Mouse (Mus musculus) MEL (cell line): ENCODE data around the gene Poln. TPM values are rescaled to one million over a fixed set of nuclear protein-coding genes. Genes with fewer than 3 reads are reported as not detected.

Experiments
- DNase-seq: peaks from one replicate; pipeline ENCODE4 v3.0.0; 2011; ENCODE audit warnings: low read depth, low spot score
- H3K27ac ChIP-seq: 2 replicates; pipeline ENCODE4 v1.5.1; 2012; ENCODE audit warnings: low read depth, mild to moderate bottlenecking, control low read depth, low read length, moderate library complexity; ENCODE audit not compliant: control insufficient read depth
- H3K27me3 ChIP-seq, 2 experiments: fragments of 150-350 bp in 1 of 2; sonication (generic) in 1 of 2; 2 replicates each; pipeline ENCODE4 v1.6.1; 2012; ENCODE audit warnings: low read length in 2 of 2, mild to moderate bottlenecking in 2 of 2, improper control_type of control experiment in 1 of 2, moderate library complexity in 1 of 2; ENCODE audit not compliant: insufficient read depth in 2 of 2, control insufficient read depth in 1 of 2
- H3K36me3 ChIP-seq, 2 experiments: 2 replicates each; pipeline ENCODE4 v1.6.1; 2012 to 2014; ENCODE audit warnings: low read length in 2 of 2, improper control_type of control experiment in 1 of 2, inconsistent platforms in 1 of 2, mild to moderate bottlenecking in 1 of 2; ENCODE audit not compliant: insufficient read depth in 2 of 2, control insufficient read depth in 1 of 2
- H3K4me1 ChIP-seq, 2 experiments: fragments of 150-350 bp in 1 of 2; sonication (generic) in 1 of 2; 2 replicates each; pipeline ENCODE4 v1.6.1; 2012; ENCODE audit warnings: low read length in 2 of 2, improper control_type of control experiment in 1 of 2, mild to moderate bottlenecking in 1 of 2; ENCODE audit not compliant: insufficient read depth in 2 of 2, control insufficient read depth in 1 of 2
- H3K4me3 ChIP-seq, 2 experiments: fragments of 150-350 bp in 1 of 2; sonication (generic) in 1 of 2; 2 replicates each; pipeline ENCODE4 v1.5.1; 2012; ENCODE audit warnings: low read depth in 2 of 2, low read length in 2 of 2, mild to moderate bottlenecking in 2 of 2, moderate library complexity in 2 of 2, control low read depth in 1 of 2, improper control_type of control experiment in 1 of 2; ENCODE audit not compliant: control insufficient read depth in 1 of 2, insufficient read depth in 1 of 2
- H3K79me2 ChIP-seq: 2 replicates; pipeline ENCODE4 v1.6.1; 2012; ENCODE audit warnings: mild to moderate bottlenecking, low read length, moderate library complexity; ENCODE audit not compliant: control insufficient read depth, poor library complexity, insufficient read depth
- H3K9ac ChIP-seq: 2 replicates; pipeline ENCODE4 v1.6.1; 2012; ENCODE audit warnings: low read depth, mild to moderate bottlenecking, control low read depth, low read length, moderate library complexity; ENCODE audit not compliant: control insufficient read depth, poor library complexity, severe bottlenecking
- H3K9me3 ChIP-seq: fragments of 150-350 bp; sonication (generic); replicated peaks from 2 replicates; pipeline ENCODE4 v1.6.1; 2012; ENCODE audit warnings: mild to moderate bottlenecking, low read length, improper control_type of control experiment, moderate library complexity; ENCODE audit not compliant: insufficient read depth
- BHLHE40 ChIP-seq: IDR thresholded peaks from 2 replicates; pipeline ENCODE4 v1.6.1; 2012; ENCODE audit warnings: low read depth, mild to moderate bottlenecking, inconsistent platforms, low read length, improper control_type of control experiment, borderline replicate concordance
- CHD1 ChIP-seq: IDR thresholded peaks from 2 replicates; pipeline ENCODE4 v1.6.1; 2012; ENCODE audit warnings: low read depth, mild to moderate bottlenecking, inconsistent platforms, low read length, improper control_type of control experiment
- CHD2 ChIP-seq: IDR thresholded peaks from 2 replicates; pipeline ENCODE4 v1.6.1; 2011; ENCODE audit warnings: low read length, improper control_type of control experiment
- CTCF ChIP-seq, 3 experiments: IDR thresholded peaks in 2 of 3; conservative IDR thresholded peaks in 1 of 3; 2 replicates each; pipeline ENCODE4 v1.5.1; 2011 to 2012; ENCODE audit warnings: low read length in 3 of 3, low read depth in 2 of 3, mild to moderate bottlenecking in 2 of 3, improper control_type of control experiment in 1 of 3, inconsistent platforms in 1 of 3, mixed read lengths in 1 of 3, moderate library complexity in 1 of 3; ENCODE audit not compliant: control insufficient read depth in 1 of 3, insufficient read depth in 1 of 3, poor library complexity in 1 of 3, severe bottlenecking in 1 of 3
- E2F4 ChIP-seq: IDR thresholded peaks from 2 replicates; pipeline ENCODE4 v1.6.1; 2011; ENCODE audit warnings: low read depth, low read length, improper control_type of control experiment, borderline replicate concordance
- ELF1 ChIP-seq: IDR thresholded peaks from 2 replicates; pipeline ENCODE4 v1.6.1; 2014; ENCODE audit warnings: low read depth, mild to moderate bottlenecking, inconsistent platforms, low read length, improper control_type of control experiment, moderate library complexity
- GATA1 ChIP-seq: IDR thresholded peaks from 2 replicates; pipeline ENCODE4 v1.6.1; 2011; ENCODE audit warnings: low read depth, low read length, improper control_type of control experiment
- MAX ChIP-seq: IDR thresholded peaks from 2 replicates; pipeline ENCODE4 v1.6.1; 2011; ENCODE audit warnings: low read length, improper control_type of control experiment
- MAZ ChIP-seq: IDR thresholded peaks from 2 replicates; pipeline ENCODE4 v1.6.1; 2012; ENCODE audit warnings: low read depth, mild to moderate bottlenecking, inconsistent platforms, low read length, improper control_type of control experiment
- MEF2A ChIP-seq: IDR thresholded peaks from 2 replicates; pipeline ENCODE4 v1.6.1; 2014; ENCODE audit warnings: low read depth, mild to moderate bottlenecking, inconsistent platforms, low read length, improper control_type of control experiment; ENCODE audit not compliant: poor library complexity, insufficient replicate concordance, severe bottlenecking; ENCODE audit errors: extremely low read depth
- MYC ChIP-seq: IDR thresholded peaks from 2 replicates; pipeline ENCODE4 v1.6.1; 2011; ENCODE audit warnings: low read depth, mild to moderate bottlenecking, low read length, improper control_type of control experiment, moderate library complexity
- NELFE ChIP-seq: IDR thresholded peaks from 2 replicates; pipeline ENCODE4 v1.6.1; 2011; ENCODE audit warnings: low read depth, low read length, improper control_type of control experiment
- POLR2AphosphoS2 ChIP-seq: IDR thresholded peaks from 2 replicates; pipeline ENCODE4 v1.6.1; 2011; ENCODE audit warnings: low read length, improper control_type of control experiment
- RAD21 ChIP-seq: IDR thresholded peaks from 2 replicates; pipeline ENCODE4 v1.6.1; 2011; ENCODE audit warnings: mild to moderate bottlenecking, low read depth, low read length, improper control_type of control experiment
- RCOR1 ChIP-seq: IDR thresholded peaks from 2 replicates; pipeline ENCODE4 v1.6.1; 2012; ENCODE audit warnings: low read depth, mild to moderate bottlenecking, inconsistent platforms, low read length, improper control_type of control experiment
- SMC3 ChIP-seq: IDR thresholded peaks from 2 replicates; pipeline ENCODE4 v1.6.1; 2011; ENCODE audit warnings: low read depth, low read length, improper control_type of control experiment
- USF1 ChIP-seq: IDR thresholded peaks from 2 replicates; pipeline ENCODE4 v1.6.1; 2014; ENCODE audit warnings: low read depth, mild to moderate bottlenecking, inconsistent platforms, low read length, improper control_type of control experiment, moderate library complexity
- USF2 ChIP-seq, 2 experiments: IDR thresholded peaks; 2 replicates each; pipeline ENCODE4 v1.6.1; 2011 to 2012; ENCODE audit warnings: improper control_type of control experiment in 2 of 2, low read length in 2 of 2, borderline replicate concordance in 1 of 2, inconsistent platforms in 1 of 2, low read depth in 1 of 2, mild to moderate bottlenecking in 1 of 2; ENCODE audit not compliant: insufficient read depth in 1 of 2
- ZC3H11A ChIP-seq: IDR thresholded peaks from 2 replicates; pipeline ENCODE4 v1.6.1; 2012; ENCODE audit warnings: low read depth, mild to moderate bottlenecking, inconsistent platforms, low read length, improper control_type of control experiment
- ZNF384 ChIP-seq: IDR thresholded peaks from 2 replicates; pipeline ENCODE4 v1.6.1; 2012; ENCODE audit warnings: low read depth, mild to moderate bottlenecking, inconsistent platforms, low read length, improper control_type of control experiment
- polyA plus RNA-seq, 2 experiments: library from polyadenylated mRNA; stranded (reverse) in 1 of 2; unstranded in 1 of 2; fragments of >175 nt in 1 of 2; fragments of >200 nt in 1 of 2; gene quantifications; 2 replicates each; pipeline versions ENCODE4 v1.2.1 to v1.2.4; 2012; ENCODE audit warnings: low replicate concordance in 2 of 2, low read depth in 1 of 2; ENCODE audit not compliant: insufficient read length in 2 of 2, insufficient read depth in 1 of 2, missing spikeins in 1 of 2
- total RNA-seq: library from RNA; depleted of rRNA; stranded (reverse); fragments of 300-350 nt; gene quantifications from 2 replicates; pipeline ENCODE4 v1.2.3, GENCODE M21; 2012

Gene Poln
- total and polyA plus RNA-seq, 3 experiments: 0.50 to 1.0 TPM; not detected in 1

- Histone ChIP-seq H3K4me1 (no peaks in the 10 kb centered on the region), H3K79me2 (no peaks in the 10 kb centered on the region), H3K27me3 (no peaks in the 10 kb centered on the region; a peak in 2 of 4 replicates), H3K4me3 (no peak overlapping the region), H3K9ac (no peak overlapping the region), H3K9me3 (no peaks in the 10 kb centered on the region), H3K36me3 (no peaks in the 10 kb centered on the region), H3K27ac (no peak overlapping the region)
- TF ChIP-seq RAD21 (peak; percentile 81), CTCF (IDR thresholded peaks at IDR 0.05 in 2 of 3, conservative IDR thresholded peaks at IDR 0.05 in 1 of 3; ENCODE audit: control insufficient read depth in 1 of 3, insufficient read depth in 1 of 3, low read depth in 2 of 3, low read length in 3 of 3, poor library complexity in 1 of 3, severe bottlenecking in 1 of 3) (peak; percentile 99), ZC3H11A (peak; percentile 78), E2F4 (no peak), SMC3 (peak; percentile 92), BHLHE40 (no peak), MYC (peak; percentile 90), CHD2 (no peak), ELF1 (0 out of 2 replicates have a peak, but pooled peaks have one; percentile 7), MAZ (0 out of 2 replicates have a peak, but pooled peaks have one; percentile 54), MAX (peak; percentile 60), ZNF384 (peak; percentile 56)
- DNase-seq: peak; percentile 91
Observed at GRCm38 (mm10) chr5:34210279-34210678, 41.0 kb upstream of the Poln start.

GRCm38 (mm10) chr5:34207503-34207902 is 38.3 kb upstream of the Poln start:
- no peaks in the 10 kb centered on the region for H3K4me1 ChIP-seq
- H3K9ac ChIP-seq: no peak overlapping the region
- peaks cover 2 to 3% of the 10 kb centered on the region in 2 experiments; a peak in 3 of 4 replicates for H3K27me3 ChIP-seq
- TF ChIP-seq GATA1 (no peak), ELF1 (no peak), MEF2A (no peak), RCOR1 (no peak), BHLHE40 (no peak), CHD1 (no peak), USF1 (no peak), POLR2AphosphoS2 (no peak), MAZ (no peak), NELFE (no peak), USF2 (IDR thresholded peaks at IDR 0.05; ENCODE audit: borderline replicate concordance in 1 of 2, insufficient read depth in 1 of 2, low read depth in 1 of 2, low read length in 2 of 2) (no peak)
- TF ChIP-seq, all 39 proteins: peak for 0
- Histone ChIP-seq H3K79me2 (no peaks in the 10 kb centered on the region), H3K4me3 (no peak overlapping the region), H3K36me3 (no peaks in the 10 kb centered on the region), H3K9me3 (no peaks in the 10 kb centered on the region), H3K27ac (no peak overlapping the region)
- DNase-seq: no peak
